Mouse (Mus musculus) liver, adult 2 months (tissue): ENCODE measurements around the gene Zeb2.

Source experiments
- CTCF ChIP-seq: fragments of 200-500 bp; IDR thresholded peaks from 2 replicates; pipeline ENCODE4 v1.5.1; 2011; ENCODE audit warnings: low read depth, low read length, control low read depth
- POLR2A ChIP-seq: fragments of 200-500 bp; IDR thresholded peaks from 2 replicates; pipeline ENCODE4 v1.6.1; 2011; ENCODE audit warnings: low read length, control low read depth; ENCODE audit not compliant: insufficient read depth; ENCODE audit errors: extremely low read depth

- no peak for TF ChIP-seq CTCF
- no peak for TF ChIP-seq POLR2A
These were observed 41.2 kb upstream of the Zeb2 start for GRCm38 (mm10) chr2:45158351-45158782.
